Mouse (Mus musculus) CD4-positive, CD25-positive, alpha-beta regulatory T cell (primary cell): ENCODE measurements around the gene Hrg. TPM values are rescaled to one million over a fixed set of nuclear protein-coding genes. Genes with fewer than 3 reads are reported as not detected.

Experiments
- polyA plus RNA-seq: library from polyadenylated mRNA; unstranded; fragments of 100-300 nt; shearing (Covaris generic); gene quantifications from one replicate; pipeline ENCODE4 v1.2.1, GENCODE M21; 2017

Hrg gene
- not detected for polyA plus RNA-seq

GRCm38 (mm10) chr16:22950840-22951395 is at the start of gene Hrg:
Gene Hrg (plus strand): TSS chr16:22951072.

GRCm38 (mm10) chr16:22918034-22918433 is 32.8 kb upstream of the Hrg start, which contains the start of gene Fetub:
Gene Fetub (plus strand): TSS chr16:22918334.

Other genes with a start within 250 kb of the Hrg start
- not detected for gene Crygs, start 139.5 kb upstream of the Hrg start, polyA plus RNA-seq
- 23.1 TPM for gene Tbccd1, start 93.4 kb upstream of the Hrg start, polyA plus RNA-seq
- 121 TPM for gene Dnajb11, start 93.2 kb upstream of the Hrg start, polyA plus RNA-seq
- not detected for gene Ahsg, start 59.8 kb upstream of the Hrg start, polyA plus RNA-seq
- gene Fetub, start 32.7 kb upstream of the Hrg start, polyA plus RNA-seq = not detected
- gene Kng2, start 78.4 kb downstream of the Hrg start, polyA plus RNA-seq = not detected
- gene Kng1, start 106.8 kb downstream of the Hrg start, polyA plus RNA-seq = not detected
- 290 TPM for gene Eif4a2, start 156.4 kb downstream of the Hrg start, polyA plus RNA-seq
- gene Rfc4, start 176.7 kb downstream of the Hrg start, polyA plus RNA-seq = 30.1 TPM
- 1.1 TPM for gene Adipoq, start 195.5 kb downstream of the Hrg start, polyA plus RNA-seq